In the genomic region with DNA sequence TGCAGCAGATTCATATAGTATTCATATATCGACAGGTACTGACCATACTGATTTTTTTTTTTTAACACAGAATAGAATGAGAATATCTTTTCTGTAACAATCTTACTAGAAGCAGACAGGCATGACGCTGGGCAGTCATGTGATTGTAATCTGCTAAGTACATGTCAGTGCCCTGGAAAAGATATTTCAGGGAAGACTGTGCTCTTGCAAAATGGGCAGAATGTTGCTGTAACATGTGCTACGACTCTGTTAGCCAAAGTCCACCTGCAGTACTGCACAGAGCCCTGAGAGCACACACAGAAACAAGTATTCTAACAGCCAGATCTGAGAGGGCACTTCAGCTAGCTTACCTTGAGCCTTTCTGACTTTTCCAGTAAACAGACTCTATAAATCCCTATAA, we compare ENCODE assay signal across 21 mouse cellular contexts.
"Had no signal": no experiment of that assay in that cellular context is flagged by ENCODE, and none has a peak within 500 bp of the region (broad histone marks: within the 10 kb centered on the region; RNA-seq: fewer than 3 reads in every experiment).

No protein-coding gene starts in this region.

- H3K4me3 ChIP-seq: limb, embryonic 12.5 days; limb, embryonic 15.5 days; liver, embryonic 15.5 days; midbrain, embryonic 12.5 days; midbrain, embryonic 15.5 days; neural tube, embryonic 12.5 days; neural tube, embryonic 15.5 days had no signal

- H3K9ac ChIP-seq: limb, embryonic 12.5 days; limb, embryonic 15.5 days; liver, embryonic 15.5 days; lung, embryonic 14.5 days; midbrain, embryonic 12.5 days; midbrain, embryonic 15.5 days; neural tube, embryonic 12.5 days; neural tube, embryonic 15.5 days had no signal

- H3K9me3 ChIP-seq: limb, embryonic 12.5 days; limb, embryonic 15.5 days; liver, embryonic 15.5 days; midbrain, embryonic 12.5 days; midbrain, embryonic 15.5 days; neural tube, embryonic 12.5 days; neural tube, embryonic 15.5 days had no signal

- H3K36me3 ChIP-seq: limb, embryonic 12.5 days; limb, embryonic 15.5 days; liver, embryonic 15.5 days; midbrain, embryonic 12.5 days; midbrain, embryonic 15.5 days; neural tube, embryonic 12.5 days; neural tube, embryonic 15.5 days had no signal

- H3K4me1 ChIP-seq: liver, embryonic 15.5 days had no signal

- DNase-seq: kidney, adult 18-20 months; kidney, postnatal 10 days; kidney, postnatal 36 days; left cerebral cortex, postnatal 4 days; lung, embryonic 14.5 days; right cerebral cortex, adult 18-20 months; right cerebral cortex, postnatal 14 days; right cerebral cortex, postnatal 4 days; thymus, adult 2 months; thymus, postnatal 14 days; thymus, postnatal 4 days had no signal

- H3K4me2 ChIP-seq: limb, embryonic 12.5 days; limb, embryonic 15.5 days; liver, embryonic 15.5 days; lung, embryonic 14.5 days; midbrain, embryonic 12.5 days; midbrain, embryonic 15.5 days; neural tube, embryonic 12.5 days; neural tube, embryonic 15.5 days had no signal

- H3K27ac ChIP-seq: limb, embryonic 12.5 days; limb, embryonic 15.5 days; liver, embryonic 15.5 days; macrophage; midbrain, embryonic 12.5 days; midbrain, embryonic 15.5 days; neural tube, embryonic 12.5 days; neural tube, embryonic 15.5 days; stomach, postnatal 0 days had no signal

- ATAC-seq: lung, postnatal 0 days; midbrain, embryonic 15.5 days had no signal

- H3K27me3 ChIP-seq: limb, embryonic 12.5 days; limb, embryonic 15.5 days; liver, embryonic 15.5 days; midbrain, embryonic 12.5 days; midbrain, embryonic 15.5 days; neural tube, embryonic 12.5 days; neural tube, embryonic 15.5 days had no signal
